Mouse (Mus musculus) midbrain, embryonic 10.5 days (tissue): Measurements from ENCODE around the gene Pcf11. TPM values are rescaled to one million over a fixed set of nuclear protein-coding genes. Genes with fewer than 3 reads are reported as not detected.

Experiments
- DNase-seq: peaks from one replicate; pipeline ENCODE4 v3.0.0-alpha.2; 2017; ENCODE audit warnings: low spot score
- H3K27ac ChIP-seq: fragments of 300-500 bp; sonication (generic); replicated peaks from 2 replicates; pipeline ENCODE4 v1.5.1; 2016; ENCODE audit warnings: mild to moderate bottlenecking
- H3K27me3 ChIP-seq: fragments of 300-500 bp; sonication (generic); 2 replicates; pipeline ENCODE4 v1.6.1; 2016; ENCODE audit warnings: low read depth, mild to moderate bottlenecking; ENCODE audit not compliant: poor library complexity, severe bottlenecking
- H3K36me3 ChIP-seq: fragments of 300-500 bp; sonication (generic); 2 replicates; pipeline ENCODE4 v1.6.1; 2016; ENCODE audit warnings: mild to moderate bottlenecking, moderate library complexity
- H3K4me1 ChIP-seq: fragments of 300-500 bp; sonication (generic); 2 replicates; pipeline ENCODE4 v1.6.1; 2016
- H3K4me3 ChIP-seq: fragments of 300-500 bp; sonication (generic); 2 replicates; pipeline ENCODE4 v1.5.1; 2016; ENCODE audit warnings: mild to moderate bottlenecking, moderate library complexity
- H3K9me3 ChIP-seq: fragments of 300-500 bp; sonication (generic); replicated peaks from 2 replicates; pipeline ENCODE4 v1.6.1; 2016; ENCODE audit warnings: mild to moderate bottlenecking
- WGBS: fragments of 180-500 bp; shearing (Covaris S2); methylation state at CpG from one replicate; pipeline ENCODE4 v1.1.7; 2016; 5-methylcytosine and 5-hydroxymethylcytosine counted together
- polyA plus RNA-seq: library from polyadenylated mRNA; unstranded; fragments of >200 nt; fragmentation: Nextera tagmentation; extraction: Ambion mirVana; gene quantifications from 2 replicates; pipeline ENCODE4 v1.2.1, GENCODE M21; 2016

Gene Pcf11
- polyA plus RNA-seq, 1 experiment from 2014 or later: 16.4 TPM

DNA sequence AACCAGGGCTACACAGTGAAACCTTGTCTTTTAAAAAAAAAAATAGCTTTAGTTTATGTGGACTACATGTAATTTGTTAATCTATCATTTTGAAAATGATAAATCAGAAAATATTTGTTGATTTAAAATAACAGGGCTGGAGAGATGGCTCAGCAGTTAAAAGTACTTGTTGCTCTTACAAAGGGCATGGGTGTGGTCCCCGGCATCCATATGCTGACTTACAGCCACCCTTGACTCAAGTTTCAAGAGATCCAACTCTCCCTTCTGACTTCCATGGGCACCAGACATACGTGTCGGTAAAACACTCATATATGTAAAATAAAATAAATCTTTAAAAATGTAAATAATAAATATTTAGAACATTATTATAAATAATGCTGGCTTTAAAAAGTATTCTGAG lies 5.4 kb upstream of the Pcf11 start:
- Histone ChIP-seq H3K9me3 (no peaks in the 10 kb centered on the region), H3K27ac (no peak overlapping the region), H3K4me3 (no peak overlapping the region), H3K4me1 (peaks cover 6% of the 10 kb centered on the region), H3K27me3 (no peaks in the 10 kb centered on the region), H3K36me3 (no peaks in the 10 kb centered on the region)
- whole genome bisulfite sequencing: 92% methylated on average over 3 of the region's 3 CpGs
- no peak for DNase-seq

DNA sequence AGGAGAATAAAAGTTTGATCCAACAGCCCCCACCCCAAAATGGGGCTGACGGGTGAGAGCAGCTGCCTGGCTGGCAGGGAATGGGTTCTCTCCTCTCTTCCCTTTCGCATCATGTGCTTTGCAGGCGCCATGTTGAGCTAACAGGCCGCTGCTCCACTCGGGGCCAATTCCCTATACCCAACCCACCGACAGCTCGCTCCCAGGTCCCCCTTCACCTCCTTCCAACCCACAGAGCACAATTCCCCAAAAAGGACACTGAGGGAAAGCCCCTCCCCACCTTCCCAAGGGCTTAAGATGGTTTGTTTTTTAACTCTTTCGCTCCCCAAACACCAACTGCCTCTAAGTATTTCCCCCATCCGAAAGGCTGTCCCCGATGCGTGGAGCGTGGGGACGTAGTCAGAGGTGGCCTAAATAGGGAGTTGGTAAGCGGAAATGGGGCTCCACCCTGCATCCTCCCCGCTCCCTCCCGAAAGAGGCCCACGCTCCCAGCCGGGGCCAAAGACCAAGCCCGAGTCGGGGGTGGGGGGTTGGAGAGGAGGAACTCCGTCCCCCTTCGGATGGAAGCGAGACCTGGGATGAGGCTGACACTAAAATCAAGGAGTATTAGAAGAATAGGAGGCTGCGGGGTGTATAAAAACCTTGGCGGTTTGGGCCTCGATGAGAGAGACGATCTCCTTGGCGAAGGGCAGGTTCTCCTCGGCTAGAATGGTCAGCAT lies 785 bp downstream of the Pcf11 start:
- Histone ChIP-seq H3K27me3 (no peaks in the 10 kb centered on the region), H3K4me1 (peaks cover 26% of the 10 kb centered on the region), H3K9me3 (no peaks in the 10 kb centered on the region), H3K36me3 (peaks cover 17% of the 10 kb centered on the region), H3K27ac (peak overlapping the region; percentile 99), H3K4me3 (peak overlapping the region; percentile 77)
- WGBS: under 1% methylated on average over 29 of the region's 29 CpGs
- DNase-seq: peak; percentile 60

DNA sequence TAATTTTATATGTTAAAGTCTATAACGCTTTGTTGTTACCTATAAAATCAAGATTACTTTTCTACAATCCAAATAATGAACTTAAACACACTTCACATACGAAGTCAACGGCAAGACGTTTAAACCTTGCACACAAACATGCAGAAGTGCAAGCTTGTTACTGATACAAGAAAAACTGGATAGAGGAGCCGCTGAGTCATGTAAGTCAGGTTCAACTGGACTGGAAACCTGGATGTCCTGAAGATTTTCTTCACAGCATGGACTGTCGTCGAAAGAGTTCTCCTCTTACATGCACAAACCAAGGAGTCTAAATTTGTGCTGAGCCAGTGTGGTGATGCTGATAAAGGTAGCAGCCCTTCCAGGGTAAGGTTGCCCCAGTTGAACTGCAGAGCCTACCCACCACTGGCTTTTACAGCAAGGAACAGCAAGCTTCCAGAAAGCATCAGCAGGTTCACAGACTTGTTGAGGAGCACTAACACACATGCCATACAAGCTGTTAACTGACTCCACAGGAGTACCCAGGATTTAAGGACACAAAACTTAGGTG lies 3.4 kb downstream of the Pcf11 start:
- peaks cover 38% of the 10 kb centered on the region for H3K36me3 ChIP-seq
- no peak overlapping the region for H3K27ac ChIP-seq
- H3K9me3 ChIP-seq: no peaks in the 10 kb centered on the region
- H3K4me1 ChIP-seq: peaks cover 26% of the 10 kb centered on the region
- no peak for DNase-seq
- peak overlapping the region; percentile 77; the same call in 1 of the 2 replicates for H3K4me3 ChIP-seq
- WGBS: 93% methylated on average over 7 of the region's 7 CpGs
- H3K27me3 ChIP-seq: no peaks in the 10 kb centered on the region

DNA sequence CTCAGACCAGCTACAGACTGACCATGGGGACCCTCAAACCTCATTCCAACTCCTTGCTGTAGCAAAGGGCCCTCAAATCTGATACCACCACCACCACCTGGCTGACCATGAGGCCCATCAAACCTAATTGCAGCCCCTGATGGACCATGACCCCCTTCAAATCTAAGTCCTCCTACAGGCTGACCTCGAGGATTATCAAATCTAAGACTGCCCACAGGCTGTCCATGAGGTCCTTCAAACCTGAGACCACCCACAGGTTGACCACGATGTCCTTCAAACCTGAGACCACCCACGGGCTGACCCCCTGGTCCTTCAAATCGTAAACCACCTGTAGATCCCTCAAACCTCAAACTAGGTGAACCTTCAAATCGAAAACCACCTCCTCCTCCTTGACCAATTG lies 11.7 kb downstream of the Pcf11 start:
- Histone ChIP-seq H3K27me3 (no peaks in the 10 kb centered on the region), H3K4me1 (no peaks in the 10 kb centered on the region), H3K27ac (no peak overlapping the region), H3K4me3 (no peak overlapping the region), H3K36me3 (peaks cover 93% of the 10 kb centered on the region), H3K9me3 (no peaks in the 10 kb centered on the region; the same call in 1 of the 2 replicates)
- 92% methylated on average over 5 of the region's 5 CpGs for WGBS
- no peak for DNase-seq

DNA sequence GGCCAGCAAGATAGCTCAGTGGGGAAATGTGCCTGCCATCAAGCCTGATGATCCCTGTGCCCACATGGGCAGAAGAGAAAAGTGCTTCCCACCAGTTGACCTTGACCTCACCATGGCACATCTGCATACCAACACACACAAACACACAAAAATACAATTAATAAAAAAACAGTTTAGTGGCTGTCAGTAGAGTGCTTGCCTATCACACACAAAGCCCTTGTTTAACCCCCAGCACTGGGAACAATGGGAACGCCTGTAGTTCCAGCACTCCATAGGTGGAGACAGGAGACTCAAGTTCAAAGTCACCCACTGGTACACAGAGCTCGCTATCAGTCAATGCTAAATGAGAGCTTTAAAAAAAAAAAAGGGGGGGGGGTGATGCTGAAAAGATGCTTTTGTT lies 13.3 kb downstream of the Pcf11 start:
- WGBS: 89% methylated on average over 2 of the region's 2 CpGs
- Histone ChIP-seq H3K27ac (no peak overlapping the region), H3K36me3 (peaks cover 93% of the 10 kb centered on the region), H3K9me3 (no peaks in the 10 kb centered on the region; the same call in 1 of the 2 replicates), H3K4me3 (no peak overlapping the region), H3K4me1 (no peaks in the 10 kb centered on the region), H3K27me3 (no peaks in the 10 kb centered on the region)
- no peak for DNase-seq

DNA sequence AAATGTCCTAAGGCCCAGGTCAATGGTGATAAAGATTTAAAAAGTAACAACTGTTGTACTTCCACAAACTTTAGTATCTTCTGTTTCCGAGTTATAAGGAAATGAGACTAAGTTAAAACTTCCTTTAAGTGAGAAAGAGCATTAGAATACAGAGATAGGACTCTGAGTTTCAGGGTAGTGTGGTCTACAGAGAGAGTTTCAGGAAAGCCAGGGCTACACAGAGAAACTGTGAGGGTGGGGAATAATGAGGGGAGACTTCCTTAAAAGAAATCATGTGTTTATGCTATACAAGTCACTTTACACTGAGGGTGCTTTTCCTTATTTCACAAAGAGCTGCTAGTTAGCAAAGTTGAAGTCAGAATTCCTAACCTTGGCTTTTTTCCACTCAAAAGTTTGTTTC lies 16.4 kb downstream of the Pcf11 start:
- Histone ChIP-seq H3K4me1 (no peaks in the 10 kb centered on the region), H3K27me3 (no peaks in the 10 kb centered on the region), H3K27ac (no peak overlapping the region), H3K4me3 (no peak overlapping the region), H3K36me3 (peaks cover 85% of the 10 kb centered on the region), H3K9me3 (no peaks in the 10 kb centered on the region; the same call in 1 of the 2 replicates)
- DNase-seq: no peak
- 88% methylated on average over 1 of the region's 1 CpGs for WGBS

DNA sequence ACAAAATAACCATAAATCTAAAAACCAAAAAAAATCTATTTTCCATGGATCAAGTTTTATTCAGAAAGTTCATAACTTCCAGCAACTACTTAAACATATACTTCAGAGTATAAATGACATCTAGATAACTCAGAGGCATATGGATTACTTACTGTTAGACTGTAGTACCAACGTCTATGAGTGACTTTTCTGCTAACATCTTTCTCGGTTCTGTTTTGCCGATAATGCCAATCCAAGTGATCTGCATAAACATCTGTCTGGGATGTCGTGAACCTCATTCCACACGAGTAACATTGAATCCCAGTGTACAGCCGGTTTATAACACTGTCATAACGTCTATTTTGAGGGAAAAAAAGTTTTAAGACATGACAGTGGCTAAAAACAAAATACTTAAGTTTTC lies 21.9 kb downstream of the Pcf11 start:
- Histone ChIP-seq H3K9me3 (no peaks in the 10 kb centered on the region), H3K27me3 (no peaks in the 10 kb centered on the region), H3K27ac (no peak overlapping the region), H3K4me1 (no peaks in the 10 kb centered on the region), H3K36me3 (peaks cover 87% of the 10 kb centered on the region), H3K4me3 (no peak overlapping the region)
- no peak for DNase-seq
- 93% methylated on average over 7 of the region's 7 CpGs for WGBS

DNA sequence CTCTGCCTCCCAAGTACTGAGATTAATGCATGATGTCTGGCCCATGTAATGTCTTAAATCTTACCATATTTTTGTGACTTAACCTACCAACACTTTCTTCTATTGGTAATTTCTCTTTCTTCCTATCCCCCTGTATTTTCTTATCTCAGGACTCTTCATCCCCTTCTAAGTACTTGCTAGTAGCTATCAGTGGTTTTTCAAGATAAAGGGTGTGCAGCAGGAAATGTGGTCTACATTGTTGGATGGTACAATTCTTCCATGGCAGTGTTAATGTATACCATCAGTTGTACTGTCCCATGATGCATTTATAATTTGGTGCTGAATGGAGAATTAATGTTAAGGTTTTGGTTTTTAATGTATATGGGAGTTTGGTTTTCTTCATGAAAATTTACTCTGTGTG lies 27.4 kb downstream of the Pcf11 start:
- Histone ChIP-seq H3K36me3 (peaks cover 77% of the 10 kb centered on the region), H3K4me3 (no peak overlapping the region), H3K27me3 (no peaks in the 10 kb centered on the region), H3K27ac (no peak overlapping the region), H3K9me3 (no peaks in the 10 kb centered on the region), H3K4me1 (peaks cover 6% of the 10 kb centered on the region)
- no peak for DNase-seq

DNA sequence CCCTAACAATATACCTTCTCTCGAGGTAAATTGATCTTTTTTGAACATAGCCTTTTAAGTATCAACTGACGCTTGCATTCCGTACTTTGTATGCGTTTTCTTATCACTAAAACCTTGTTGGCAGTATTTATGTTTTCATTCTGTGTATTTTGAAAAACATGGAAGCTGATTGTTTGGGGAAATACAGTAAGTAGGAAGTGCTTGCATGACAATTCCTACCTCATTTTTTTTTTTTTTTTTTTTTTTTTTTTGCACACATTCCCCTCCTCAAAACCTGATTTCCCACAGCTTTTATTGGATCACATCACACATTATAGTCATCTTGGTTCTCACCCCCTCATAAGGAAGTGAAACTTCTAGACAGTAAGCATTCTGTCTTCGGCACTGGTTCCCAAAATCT lies 31.7 kb downstream of the Pcf11 start:
- Histone ChIP-seq H3K36me3 (peaks cover 38% of the 10 kb centered on the region), H3K27me3 (no peaks in the 10 kb centered on the region), H3K27ac (no peak overlapping the region), H3K9me3 (no peaks in the 10 kb centered on the region), H3K4me3 (peak overlapping the region; percentile 87), H3K4me1 (peaks cover 17% of the 10 kb centered on the region)
- WGBS: 92% methylated on average over 5 of the region's 5 CpGs
- no peak for DNase-seq

DNA sequence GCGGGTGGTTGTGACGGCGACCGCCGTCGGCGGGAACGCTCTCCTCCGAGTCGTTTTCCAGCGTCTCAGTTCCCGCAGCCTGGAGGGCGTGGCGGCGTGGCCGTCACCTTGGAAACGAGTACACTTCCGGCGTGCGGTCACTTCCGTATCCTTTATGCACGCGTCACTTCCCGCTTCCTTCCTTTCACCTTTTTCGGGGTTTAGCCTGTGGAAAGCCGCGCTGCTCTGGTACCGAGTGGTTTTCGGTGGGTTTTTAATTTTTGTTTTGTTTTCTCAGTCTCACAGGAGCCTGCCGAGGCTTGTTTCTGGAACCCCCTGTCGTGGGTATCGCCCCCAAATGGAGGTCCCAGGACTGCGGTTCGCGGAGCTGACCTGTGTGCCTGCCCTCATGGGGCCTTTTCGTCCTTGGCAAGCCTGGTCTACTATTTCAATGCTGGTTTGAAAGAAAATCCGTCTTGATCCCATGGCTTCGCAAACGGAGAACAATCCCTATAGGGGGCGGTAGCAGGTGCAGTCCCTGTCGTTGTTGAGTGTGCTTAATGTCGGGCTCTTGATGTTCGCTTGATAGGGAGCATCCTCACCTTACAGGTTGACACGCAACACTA lies 32.6 kb downstream of the Pcf11 start, which contains the start of gene Ankrd42:
TSS of gene Ankrd42 (minus strand) at position 122 of the 605 bp plus-strand sequence.
- H3K4me1 ChIP-seq: peaks cover 17% of the 10 kb centered on the region
- peak within 1 kb of the TSS; percentile 87 for H3K27ac ChIP-seq
- H3K36me3 ChIP-seq: peaks cover 29% of the 10 kb centered on the region
- H3K9me3 ChIP-seq: no peaks in the 10 kb centered on the region
- under 1% methylated on average over 44 of the region's 44 CpGs for WGBS
- H3K4me3 ChIP-seq: peak within 1 kb of the TSS; percentile 87
- peak; percentile 92 for DNase-seq
- no peaks in the 10 kb centered on the region for H3K27me3 ChIP-seq

DNA sequence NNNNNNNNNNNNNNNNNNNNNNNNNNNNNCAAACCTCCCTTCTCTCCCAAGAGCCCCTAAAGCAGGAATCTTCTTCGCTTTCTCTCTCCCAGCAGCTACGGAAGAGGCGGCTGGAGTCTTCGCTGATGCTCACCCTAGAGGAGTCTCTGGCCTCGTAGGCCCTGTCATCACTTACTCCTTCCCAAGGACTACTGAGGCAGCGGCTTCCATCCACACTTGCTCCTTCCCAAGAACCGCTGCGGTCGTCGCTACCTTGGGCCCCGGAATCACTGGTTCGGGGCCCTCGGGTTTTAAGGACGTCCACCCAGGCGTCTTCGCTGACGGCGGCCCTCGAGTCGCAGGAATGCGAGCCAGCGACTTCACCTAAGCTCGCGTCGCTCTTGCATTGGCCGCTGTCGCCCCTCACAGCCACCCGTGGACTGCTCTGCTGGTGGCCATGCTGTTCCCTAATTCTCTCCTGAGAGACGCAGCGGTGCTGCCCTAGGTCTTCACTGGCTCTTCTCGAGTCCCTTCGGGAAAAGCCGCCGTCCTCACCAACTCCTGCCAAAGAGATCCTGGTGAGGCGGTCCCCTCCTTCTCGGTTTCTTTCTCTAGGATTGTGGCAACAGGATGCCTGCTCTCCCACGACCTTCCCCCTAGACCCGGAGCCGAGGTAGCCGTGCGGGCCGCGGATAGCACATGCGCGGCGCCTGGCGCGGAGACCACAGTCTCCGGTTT lies 33.3 kb downstream of the Pcf11 start:
- Histone ChIP-seq H3K4me3 (peak overlapping the region; percentile 87), H3K36me3 (peaks cover 24% of the 10 kb centered on the region), H3K4me1 (peaks cover 17% of the 10 kb centered on the region), H3K27me3 (no peaks in the 10 kb centered on the region), H3K9me3 (no peaks in the 10 kb centered on the region), H3K27ac (peak overlapping the region; percentile 87)
- no peak for DNase-seq
- 1% methylated on average over 49 of the region's 49 CpGs for WGBS

DNA sequence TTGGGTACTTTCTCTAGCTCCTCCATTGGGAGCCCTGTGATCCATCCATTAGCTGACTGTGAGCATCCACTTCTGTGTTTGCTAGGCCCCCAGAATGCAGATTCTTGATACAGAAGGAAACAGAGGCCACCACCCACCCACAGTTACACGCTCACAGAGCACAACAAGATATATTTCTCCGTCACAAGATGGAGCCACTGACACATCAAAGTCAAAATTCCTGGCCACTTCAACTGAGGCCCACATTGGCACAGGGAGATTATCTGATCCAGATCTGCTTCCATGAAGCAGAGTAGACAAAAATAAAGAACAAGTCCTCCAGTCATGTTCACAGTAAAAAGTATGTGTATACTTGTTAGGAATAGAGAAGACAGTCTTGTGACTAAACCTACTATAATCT lies 39.6 kb downstream of the Pcf11 start:
- Histone ChIP-seq H3K36me3 (no peaks in the 10 kb centered on the region), H3K9me3 (no peaks in the 10 kb centered on the region), H3K4me1 (no peaks in the 10 kb centered on the region), H3K27me3 (no peaks in the 10 kb centered on the region), H3K4me3 (no peak overlapping the region), H3K27ac (no peak overlapping the region)
- no peak for DNase-seq
- 60% methylated on average over 2 of the region's 2 CpGs for WGBS

DNA sequence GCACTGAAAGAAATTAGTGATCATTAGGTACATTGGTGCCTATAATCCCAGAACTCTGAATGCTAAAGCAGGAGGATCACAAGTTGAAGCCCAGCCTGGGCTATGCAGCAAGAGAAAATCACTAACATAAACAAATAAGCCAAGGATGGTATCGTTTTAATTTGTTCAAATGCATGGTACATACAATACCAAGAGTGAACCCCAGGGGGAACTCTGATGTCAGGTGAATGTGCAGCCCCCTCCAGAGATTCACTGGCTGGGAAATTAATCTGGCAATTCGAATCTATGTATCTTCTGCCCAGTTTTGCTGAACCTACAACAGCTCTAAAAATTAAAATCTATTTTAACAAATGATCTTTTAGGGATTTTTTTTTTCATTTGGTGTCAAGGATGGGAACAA lies 45.2 kb downstream of the Pcf11 start:
- no peaks in the 10 kb centered on the region for H3K27me3 ChIP-seq
- no peaks in the 10 kb centered on the region for H3K36me3 ChIP-seq
- no peak overlapping the region for H3K4me3 ChIP-seq
- DNase-seq: no peak
- 65% methylated on average over 2 of the region's 2 CpGs for WGBS
- H3K4me1 ChIP-seq: no peaks in the 10 kb centered on the region
- no peaks in the 10 kb centered on the region for H3K9me3 ChIP-seq
- no peak overlapping the region for H3K27ac ChIP-seq
